Mouse (Mus musculus) forebrain, embryonic 10.5 days (tissue): ENCODE results near the gene Prkaa1. TPM values are rescaled to one million over a fixed set of nuclear protein-coding genes. Genes with fewer than 3 reads are reported as not detected.
"Not testable (repeated sequence)": the region's sequence is repeated elsewhere in the genome, so short reads cannot be mapped to it uniquely, and the experiment has no call there.

ENCODE experiments used
- DNase-seq: peaks from one replicate; pipeline ENCODE4 v3.0.0-alpha.2; 2017; ENCODE audit warnings: low spot score; ENCODE audit errors: extremely low spot score
- H3K27ac ChIP-seq: fragments of 300-500 bp; sonication (generic); 2 replicates; pipeline ENCODE4 v1.5.1; 2016; ENCODE audit warnings: mild to moderate bottlenecking
- H3K27me3 ChIP-seq: fragments of 300-500 bp; sonication (generic); 2 replicates; pipeline ENCODE4 v1.6.1; 2016; ENCODE audit warnings: mild to moderate bottlenecking; ENCODE audit not compliant: poor library complexity, severe bottlenecking
- H3K36me3 ChIP-seq: fragments of 300-500 bp; sonication (generic); replicated peaks from 2 replicates; pipeline ENCODE4 v1.6.1; 2016; ENCODE audit warnings: mild to moderate bottlenecking, moderate library complexity
- H3K4me1 ChIP-seq: fragments of 300-500 bp; sonication (generic); 2 replicates; pipeline ENCODE4 v1.6.1; 2016
- H3K4me3 ChIP-seq: fragments of 300-500 bp; sonication (generic); 2 replicates; pipeline ENCODE4 v1.5.1; 2016; ENCODE audit warnings: mild to moderate bottlenecking, moderate library complexity
- H3K9me3 ChIP-seq: fragments of 300-500 bp; sonication (generic); 2 replicates; pipeline ENCODE4 v1.6.1; 2016; ENCODE audit warnings: mild to moderate bottlenecking, moderate library complexity
- WGBS: fragments of 180-500 bp; shearing (Covaris S2); methylation state at CpG from one replicate; pipeline ENCODE4 v1.1.7; 2016; 5-methylcytosine and 5-hydroxymethylcytosine counted together
- polyA plus RNA-seq: library from polyadenylated mRNA; unstranded; fragments of >200 nt; fragmentation: Nextera tagmentation; extraction: Ambion mirVana; gene quantifications from 2 replicates; pipeline ENCODE4 v1.2.1, GENCODE M21; 2016

Gene Prkaa1
- polyA plus RNA-seq, 1 experiment from 2014 or later = 12.8 TPM

DNA sequence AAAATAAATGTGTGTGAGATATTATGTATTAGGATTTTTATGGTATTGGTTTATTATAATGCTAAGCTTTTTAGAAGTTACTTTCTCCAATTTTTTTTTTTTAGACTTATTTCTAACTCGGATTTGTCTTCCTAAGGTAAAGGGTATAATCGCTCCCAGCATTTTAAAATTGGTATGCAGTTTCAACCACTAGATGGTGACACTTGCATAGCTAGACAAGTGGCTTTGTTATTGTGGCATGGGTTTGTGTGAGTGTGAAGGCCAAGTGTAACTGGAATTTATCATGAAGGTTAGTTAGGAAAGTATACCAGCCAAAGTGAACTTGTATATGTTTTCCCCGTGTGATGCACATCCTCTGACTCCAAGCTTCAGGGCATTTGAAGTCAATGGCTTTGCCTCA, 50.2 kb downstream of the Prkaa1 start:
- no peak overlapping the region for H3K4me3 ChIP-seq
- peaks cover 17% of the 10 kb centered on the region for H3K36me3 ChIP-seq
- no peaks in the 10 kb centered on the region for H3K27me3 ChIP-seq
- no peaks in the 10 kb centered on the region for H3K4me1 ChIP-seq
- WGBS = 85% methylated on average over 3 of the region's 3 CpGs
- no peaks in the 10 kb centered on the region for H3K9me3 ChIP-seq
- no peak overlapping the region for H3K27ac ChIP-seq
- no peak for DNase-seq

GRCm38 (mm10) chr15:5194446-5194845, 50.8 kb downstream of the Prkaa1 start:
- no peak overlapping the region for H3K27ac ChIP-seq
- no peak overlapping the region for H3K4me3 ChIP-seq
- WGBS = 91% methylated on average over 6 of the region's 6 CpGs
- no peaks in the 10 kb centered on the region for H3K27me3 ChIP-seq
- no peak for DNase-seq
- peaks cover 17% of the 10 kb centered on the region for H3K36me3 ChIP-seq
- H3K9me3 ChIP-seq = no peaks in the 10 kb centered on the region
- no peaks in the 10 kb centered on the region for H3K4me1 ChIP-seq

- Histone ChIP-seq H3K27me3 (no peaks in the 10 kb centered on the region), H3K36me3 (peaks cover 14% of the 10 kb centered on the region), H3K9me3 (no peaks in the 10 kb centered on the region), H3K27ac (no peak overlapping the region), H3K4me1 (no peaks in the 10 kb centered on the region), H3K4me3 (no peak overlapping the region)
- DNase-seq = no peak
- WGBS = 89% methylated on average over 9 of the region's 9 CpGs
Measured at GRCm38 (mm10) chr15:5194931-5195330, 51.3 kb downstream of the Prkaa1 start.

DNA sequence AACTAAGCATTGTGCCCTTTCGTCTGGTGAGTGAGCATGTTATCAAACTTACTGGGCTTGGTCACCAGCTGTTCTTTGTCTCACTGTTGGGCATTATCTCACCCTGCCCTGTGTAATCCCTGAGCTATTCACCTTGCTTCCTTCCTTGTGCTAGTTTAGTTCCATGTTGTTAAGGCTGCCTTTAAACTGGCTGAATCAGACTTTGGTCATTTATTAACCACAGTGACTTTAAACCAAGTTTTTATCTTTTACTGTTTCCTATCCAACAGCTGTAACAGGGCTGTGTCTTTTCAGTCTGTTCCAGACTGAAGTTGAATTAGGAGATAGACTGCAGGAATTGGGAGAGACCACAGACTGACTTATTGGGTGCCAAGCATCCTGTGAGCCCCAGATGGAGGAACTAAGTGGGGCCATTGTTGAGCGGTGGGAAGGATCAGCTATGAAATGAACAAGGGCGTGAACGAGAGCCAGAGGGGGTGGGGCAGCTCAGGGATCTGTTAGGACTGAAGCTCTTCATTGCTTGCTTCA, 52.4 kb downstream of the Prkaa1 start:
- 83% methylated on average over 4 of the region's 4 CpGs for WGBS
- H3K27ac ChIP-seq = no peak overlapping the region
- H3K27me3 ChIP-seq = no peaks in the 10 kb centered on the region
- no peaks in the 10 kb centered on the region for H3K9me3 ChIP-seq
- H3K4me1 ChIP-seq = no peaks in the 10 kb centered on the region
- H3K36me3 ChIP-seq = peaks cover 8% of the 10 kb centered on the region
- H3K4me3 ChIP-seq = no peak overlapping the region
- no peak for DNase-seq

- DNase-seq = no peak
- H3K36me3 ChIP-seq = peaks cover 7% of the 10 kb centered on the region; the same call in 1 of the 2 replicates
- H3K27ac ChIP-seq = no peak overlapping the region
- H3K27me3 ChIP-seq = no peaks in the 10 kb centered on the region
- no peaks in the 10 kb centered on the region for H3K4me1 ChIP-seq
- H3K4me3 ChIP-seq = no peak overlapping the region
- WGBS = 85% methylated on average over 4 of the region's 4 CpGs
- H3K9me3 ChIP-seq = no peaks in the 10 kb centered on the region
Measured at GRCm38 (mm10) chr15:5196691-5197090, 53.0 kb downstream of the Prkaa1 start.

GRCm38 (mm10) chr15:5205222-5205621, 61.6 kb downstream of the Prkaa1 start:
- Histone ChIP-seq H3K27me3 (no peaks in the 10 kb centered on the region), H3K4me1 (no peaks in the 10 kb centered on the region), H3K36me3 (peaks cover 4% of the 10 kb centered on the region; the same call in 1 of the 2 replicates), H3K27ac (no peak overlapping the region), H3K4me3 (no peak overlapping the region), H3K9me3 (peaks cover 5% of the 10 kb centered on the region; the same call in 1 of the 2 replicates)
- no peak for DNase-seq
- WGBS = 87% methylated on average over 9 of the region's 9 CpGs

- Histone ChIP-seq H3K9me3 (no peaks in the 10 kb centered on the region), H3K4me1 (no peaks in the 10 kb centered on the region), H3K36me3 (0 out of 2 replicates have a peak, but pooled peaks cover 5% of the 10 kb centered on the region), H3K27me3 (no peaks in the 10 kb centered on the region), H3K4me3 (no peak overlapping the region), H3K27ac (no peak overlapping the region)
- no peak for DNase-seq
- 99% methylated on average over 3 of the region's 3 CpGs for WGBS
Measured at GRCm38 (mm10) chr15:5209116-5209515, 65.5 kb downstream of the Prkaa1 start.

GRCm38 (mm10) chr15:5220491-5220890, 76.8 kb downstream of the Prkaa1 start:
- DNase-seq = no peak
- Histone ChIP-seq H3K36me3 (no peaks in the 10 kb centered on the region), H3K27ac (no peak overlapping the region), H3K4me3 (no peak overlapping the region), H3K4me1 (no peaks in the 10 kb centered on the region), H3K9me3 (no peaks in the 10 kb centered on the region), H3K27me3 (no peaks in the 10 kb centered on the region)
- 96% methylated on average over 6 of the region's 6 CpGs for WGBS

DNA sequence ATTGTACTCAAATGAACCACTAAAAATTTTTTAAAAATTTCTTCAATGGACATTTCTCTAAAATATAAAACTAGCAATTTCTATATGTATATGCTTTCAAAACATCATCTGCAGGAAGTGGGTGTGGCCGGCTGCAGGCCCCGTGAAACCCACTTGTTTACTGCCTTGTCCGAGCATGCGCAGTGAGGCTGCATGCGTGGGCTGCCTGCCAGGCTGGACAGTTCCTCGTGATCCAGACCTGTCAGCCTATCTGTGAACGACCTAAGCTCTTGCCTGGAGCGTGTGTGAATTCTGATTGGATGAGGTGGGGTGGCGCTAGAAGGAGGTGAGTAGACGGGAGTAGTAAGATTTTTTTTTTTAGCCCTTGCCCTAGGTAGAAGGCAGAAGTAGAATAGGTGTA, 87.1 kb downstream of the Prkaa1 start:
- not testable (repeated sequence) for H3K36me3 ChIP-seq, H3K9me3 ChIP-seq, H3K4me3 ChIP-seq, DNase-seq, H3K27me3 ChIP-seq, H3K27ac ChIP-seq, H3K4me1 ChIP-seq
- WGBS = 88% methylated on average over 10 of the region's 10 CpGs

Other genes with a start within 250 kb of the Prkaa1 start
- not detected in 2 replicates for gene Mroh2b, start 245.1 kb upstream of the Prkaa1 start, polyA plus RNA-seq
- not detected in 2 replicates for gene C7, start 80.1 kb upstream of the Prkaa1 start, polyA plus RNA-seq
- gene Card6, start 35.3 kb upstream of the Prkaa1 start, polyA plus RNA-seq = 0.84 and 1.2 TPM in 2 replicates
- gene Rpl37, start 27.2 kb upstream of the Prkaa1 start, polyA plus RNA-seq = 465 and 478 TPM in 2 replicates
- 33.3 and 34.1 TPM in 2 replicates for gene Ttc33, start 41.7 kb downstream of the Prkaa1 start, polyA plus RNA-seq
- 0.77 and 0.97 TPM in 2 replicates for gene Ptger4, start 100.3 kb downstream of the Prkaa1 start, polyA plus RNA-seq